Mouse (Mus musculus) embryonic facial prominence, embryonic 14.5 days (tissue): Measurements from ENCODE around the gene Ppfia2. TPM values are rescaled to one million over a fixed set of nuclear protein-coding genes. Genes with fewer than 3 reads are reported as not detected.

Source experiments
- ATAC-seq: fragments of 200-750 bp; cut with Nextera tagmentation; 2 replicates; pipeline ENCODE4 v1.8.0; 2017; ENCODE audit warnings: low read depth, moderate number of reproducible peaks, moderate TSS enrichment
- DNase-seq: peaks from one replicate; pipeline ENCODE4 v3.0.0-alpha.2; 2015; ENCODE audit warnings: low spot score
- H3K27ac ChIP-seq: fragments of 300-500 bp; sonication (generic); replicated peaks from 2 replicates; pipeline ENCODE4 v1.5.1; 2014; ENCODE audit warnings: low read depth, mild to moderate bottlenecking, low read length, moderate library complexity
- H3K27me3 ChIP-seq: fragments of 300-500 bp; sonication (generic); replicated peaks from 2 replicates; pipeline ENCODE4 v1.6.1; 2014; ENCODE audit warnings: low read length; ENCODE audit not compliant: control insufficient read depth, insufficient read depth
- H3K36me3 ChIP-seq: fragments of 300-500 bp; sonication (generic); 2 replicates; pipeline ENCODE4 v1.6.1; 2014; ENCODE audit warnings: low read length, mixed read lengths; ENCODE audit not compliant: control insufficient read depth, insufficient read depth
- H3K4me1 ChIP-seq: fragments of 300-500 bp; sonication (generic); 2 replicates; pipeline ENCODE4 v1.6.1; 2014; ENCODE audit warnings: antibody characterized with exemption, low read length; ENCODE audit not compliant: control insufficient read depth, insufficient read depth
- H3K4me2 ChIP-seq: fragments of 300-500 bp; sonication (generic); 2 replicates; pipeline ENCODE4 v1.6.1; 2014; ENCODE audit warnings: low read depth, mild to moderate bottlenecking, low read length, moderate library complexity, mixed read lengths
- H3K4me3 ChIP-seq: fragments of 300-500 bp; sonication (generic); 2 replicates; pipeline ENCODE4 v1.5.1; 2014; ENCODE audit warnings: low read depth, mild to moderate bottlenecking, low read length
- H3K9ac ChIP-seq: fragments of 300-500 bp; sonication (generic); 2 replicates; pipeline ENCODE4 v1.6.1; 2014; ENCODE audit warnings: low read depth, mild to moderate bottlenecking, low read length, moderate library complexity, mixed read lengths
- H3K9me3 ChIP-seq: fragments of 300-500 bp; sonication (generic); 2 replicates; pipeline ENCODE4 v1.6.1; 2016; ENCODE audit warnings: low read length; ENCODE audit not compliant: control insufficient read depth
- WGBS: fragments of 180-500 bp; shearing (Covaris S2); extraction: QIAGEN DNeasy Blood & Tissue Kit; methylation state at CpG from one replicate; pipeline ENCODE4 v1.1.7; 2014; 5-methylcytosine and 5-hydroxymethylcytosine counted together
- polyA plus RNA-seq: library from polyadenylated mRNA; unstranded; fragments of >200 nt; fragmentation: Nextera tagmentation; extraction: Ambion mirVana; gene quantifications from 2 replicates; pipeline ENCODE4 v1.2.1, GENCODE M21; 2014

Gene Ppfia2
- polyA plus RNA-seq, 1 experiment from 2014 or later: 2.9 TPM

GRCm38 (mm10) chr10:106736230-106737063 lies 266.3 kb downstream of the Ppfia2 start:
- H3K27me3 ChIP-seq: no peaks in the 10 kb centered on the region
- H3K4me3 ChIP-seq: no peak overlapping the region
- no peaks in the 10 kb centered on the region for H3K36me3 ChIP-seq
- no peak overlapping the region for H3K9ac ChIP-seq
- ATAC-seq (no peak), DNase-seq (no peak)
- H3K4me1 ChIP-seq: no peaks in the 10 kb centered on the region
- H3K27ac ChIP-seq: no peak overlapping the region
- no peaks in the 10 kb centered on the region for H3K9me3 ChIP-seq
- 80% methylated on average over 4 of the region's 4 CpGs for WGBS
- no peak overlapping the region for H3K4me2 ChIP-seq

DNA sequence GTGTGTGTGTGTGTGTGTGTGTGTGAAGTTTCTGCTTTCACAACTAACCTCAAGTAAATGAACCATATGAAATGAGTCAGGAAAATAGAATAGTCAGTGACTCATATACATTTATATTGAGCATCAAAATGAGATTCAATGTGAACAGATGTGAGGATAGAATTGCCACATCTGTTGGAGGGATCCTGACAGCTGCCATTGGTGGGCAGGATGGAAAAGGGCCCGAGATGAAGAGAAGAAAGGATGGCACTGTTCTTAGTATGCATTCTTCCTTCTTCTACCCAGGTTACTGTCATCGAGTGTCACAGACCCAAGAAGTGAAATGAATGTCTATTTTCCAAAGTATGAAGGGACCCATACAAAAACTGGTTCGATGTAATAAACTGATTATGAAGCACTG lies 268.1 kb downstream of the Ppfia2 start:
- H3K27ac ChIP-seq: no peak overlapping the region
- H3K4me2 ChIP-seq: no peak overlapping the region
- ATAC-seq: no peak
- 73% methylated on average over 3 of the region's 3 CpGs for WGBS
- no peaks in the 10 kb centered on the region for H3K27me3 ChIP-seq
- H3K9me3 ChIP-seq: no peaks in the 10 kb centered on the region
- no peaks in the 10 kb centered on the region for H3K36me3 ChIP-seq
- no peak for DNase-seq
- no peak overlapping the region for H3K9ac ChIP-seq
- H3K4me3 ChIP-seq: no peak overlapping the region
- H3K4me1 ChIP-seq: no peaks in the 10 kb centered on the region

GRCm38 (mm10) chr10:106744966-106745365 lies 274.8 kb downstream of the Ppfia2 start:
- no peak for ATAC-seq
- no peak overlapping the region for H3K4me3 ChIP-seq
- H3K27me3 ChIP-seq: no peaks in the 10 kb centered on the region
- no peaks in the 10 kb centered on the region for H3K9me3 ChIP-seq
- no peak overlapping the region for H3K9ac ChIP-seq
- DNase-seq: no peak
- H3K27ac ChIP-seq: no peak overlapping the region
- H3K4me2 ChIP-seq: no peak overlapping the region
- no peaks in the 10 kb centered on the region for H3K4me1 ChIP-seq
- H3K36me3 ChIP-seq: no peaks in the 10 kb centered on the region

GRCm38 (mm10) chr10:106761061-106761460 lies 290.9 kb downstream of the Ppfia2 start:
- no peaks in the 10 kb centered on the region for H3K27me3 ChIP-seq
- no peak overlapping the region for H3K4me2 ChIP-seq
- peak; percentile 39 for DNase-seq
- no peaks in the 10 kb centered on the region for H3K9me3 ChIP-seq
- H3K9ac ChIP-seq: no peak overlapping the region
- no peak overlapping the region for H3K27ac ChIP-seq
- no peak overlapping the region for H3K4me3 ChIP-seq
- no peak for ATAC-seq
- 73% methylated on average over 6 of the region's 6 CpGs for WGBS
- H3K4me1 ChIP-seq: no peaks in the 10 kb centered on the region
- H3K36me3 ChIP-seq: no peaks in the 10 kb centered on the region

- no peak overlapping the region for H3K4me2 ChIP-seq
- no peaks in the 10 kb centered on the region for H3K9me3 ChIP-seq
- DNase-seq: no peak
- H3K4me1 ChIP-seq: no peaks in the 10 kb centered on the region
- ATAC-seq: no peak
- no peak overlapping the region for H3K4me3 ChIP-seq
- no peaks in the 10 kb centered on the region for H3K27me3 ChIP-seq
- 70% methylated on average over 7 of the region's 7 CpGs for WGBS
- H3K27ac ChIP-seq: no peak overlapping the region
- H3K9ac ChIP-seq: no peak overlapping the region
- no peaks in the 10 kb centered on the region for H3K36me3 ChIP-seq
Observed at GRCm38 (mm10) chr10:106763785-106764184, 293.6 kb downstream of the Ppfia2 start.

DNA sequence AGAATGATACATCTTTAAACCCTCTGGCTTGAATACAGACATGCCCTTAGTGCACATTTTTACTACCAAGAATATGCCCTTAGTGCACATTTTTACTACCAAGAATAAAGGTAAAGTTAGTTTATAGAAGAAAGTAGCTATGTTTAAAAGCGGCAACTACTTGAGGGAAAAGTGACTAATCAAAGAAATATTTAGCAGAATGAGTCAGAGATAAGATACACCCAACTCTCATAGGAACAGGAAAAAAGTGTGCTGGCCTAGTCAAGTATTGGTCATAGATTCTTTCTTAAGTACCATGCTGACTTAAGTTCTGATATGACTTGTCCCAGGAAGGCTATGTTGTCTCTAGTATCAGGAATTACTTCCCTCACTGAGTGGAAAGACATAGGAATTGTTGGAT lies 305.4 kb downstream of the Ppfia2 start:
- DNase-seq: no peak
- H3K9me3 ChIP-seq: no peaks in the 10 kb centered on the region
- H3K36me3 ChIP-seq: no peaks in the 10 kb centered on the region
- no peaks in the 10 kb centered on the region for H3K4me1 ChIP-seq
- H3K4me3 ChIP-seq: no peak overlapping the region
- no peak overlapping the region for H3K4me2 ChIP-seq
- ATAC-seq: no peak
- no peaks in the 10 kb centered on the region for H3K27me3 ChIP-seq
- H3K9ac ChIP-seq: no peak overlapping the region
- WGBS: 95% methylated on average over 1 of the region's 1 CpGs
- H3K27ac ChIP-seq: no peak overlapping the region

DNA sequence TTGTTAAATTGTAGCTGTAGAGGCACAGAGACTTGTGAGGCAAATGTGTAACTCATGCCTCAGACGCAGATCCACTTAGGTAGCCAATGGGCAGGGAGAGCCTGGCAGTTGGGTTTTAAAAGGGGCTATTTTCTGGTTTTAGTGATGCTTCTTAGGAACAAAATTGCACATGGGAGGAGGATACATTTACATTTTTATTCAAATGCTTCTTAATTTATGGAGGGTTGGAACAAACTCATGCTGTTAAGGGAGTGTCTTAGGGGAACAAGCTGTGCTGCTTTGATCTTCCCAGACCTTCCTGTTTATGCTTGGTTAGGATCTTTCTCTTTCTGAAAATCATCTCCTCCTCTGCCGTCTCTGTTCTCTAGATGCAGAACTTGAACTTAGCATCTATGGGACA lies 345.3 kb downstream of the Ppfia2 start:
- Histone ChIP-seq H3K4me1 (no peaks in the 10 kb centered on the region), H3K9me3 (no peaks in the 10 kb centered on the region), H3K27me3 (no peaks in the 10 kb centered on the region), H3K4me3 (no peak overlapping the region), H3K9ac (no peak overlapping the region), H3K27ac (no peak overlapping the region), H3K4me2 (no peak overlapping the region), H3K36me3 (no peaks in the 10 kb centered on the region)
- ATAC-seq (no peak), DNase-seq (no peak)
- WGBS: 36% methylated on average over 2 of the region's 2 CpGs

DNA sequence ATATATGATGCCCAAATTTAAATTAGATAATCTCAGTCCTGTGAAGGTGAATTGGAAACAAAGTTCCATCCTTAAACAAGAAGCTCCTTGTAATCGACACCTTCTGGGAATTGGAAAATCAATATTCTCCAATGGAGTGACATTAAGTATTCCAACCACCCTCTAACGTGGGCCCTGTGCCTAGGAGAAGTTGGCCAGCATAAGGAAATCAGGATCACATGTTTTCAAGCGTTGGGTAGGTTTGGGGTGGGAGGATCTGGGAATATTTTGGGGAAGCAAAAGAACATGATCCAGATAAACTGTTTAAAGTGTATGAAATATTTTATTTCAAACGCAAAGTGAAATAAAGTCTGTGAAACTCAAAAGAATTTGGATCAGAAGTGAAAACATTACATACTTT lies 348.2 kb downstream of the Ppfia2 start:
- Histone ChIP-seq H3K4me1 (no peaks in the 10 kb centered on the region), H3K36me3 (no peaks in the 10 kb centered on the region), H3K4me3 (no peak overlapping the region), H3K27ac (no peak overlapping the region), H3K27me3 (no peaks in the 10 kb centered on the region), H3K9ac (no peak overlapping the region), H3K9me3 (no peaks in the 10 kb centered on the region), H3K4me2 (no peak overlapping the region)
- no peak for ATAC-seq
- 72% methylated on average over 4 of the region's 4 CpGs for WGBS
- DNase-seq: no peak

- DNase-seq: no peak
- Histone ChIP-seq H3K4me2 (no peak overlapping the region), H3K27me3 (no peaks in the 10 kb centered on the region), H3K4me3 (no peak overlapping the region), H3K4me1 (no peaks in the 10 kb centered on the region), H3K9me3 (no peaks in the 10 kb centered on the region), H3K27ac (no peak overlapping the region), H3K36me3 (no peaks in the 10 kb centered on the region), H3K9ac (no peak overlapping the region)
- WGBS: 80% methylated on average over 1 of the region's 1 CpGs
- ATAC-seq: no peak
Observed at GRCm38 (mm10) chr10:106824215-106824614, 354.1 kb downstream of the Ppfia2 start.
